Mouse (Mus musculus) thymus, adult 2 months (tissue): ENCODE data around the gene Cd19. TPM values are rescaled to one million over a fixed set of nuclear protein-coding genes. Genes with fewer than 3 reads are reported as not detected.

Source experiments
- DNase-seq: peaks from one replicate; pipeline ENCODE4 v3.0.0; 2021
- H3K27ac ChIP-seq: fragments of 200-500 bp; 2 replicates; pipeline ENCODE4 v1.5.1; 2012; ENCODE audit warnings: low read length, control low read depth; ENCODE audit not compliant: control insufficient read depth, insufficient read depth
- H3K27me3 ChIP-seq: fragments of 200-500 bp; 2 replicates; pipeline ENCODE4 v1.6.1; 2012; ENCODE audit warnings: mild to moderate bottlenecking, low read length, moderate library complexity, mixed read lengths; ENCODE audit not compliant: control insufficient read depth, insufficient read depth
- H3K36me3 ChIP-seq: fragments of 200-500 bp; 2 replicates; pipeline ENCODE4 v1.6.1; 2012; ENCODE audit warnings: mild to moderate bottlenecking, low read length, moderate library complexity; ENCODE audit not compliant: control insufficient read depth, insufficient read depth
- H3K4me1 ChIP-seq: fragments of 200-500 bp; replicated peaks from 2 replicates; pipeline ENCODE4 v1.6.1; 2012; ENCODE audit warnings: low read length; ENCODE audit not compliant: control insufficient read depth, insufficient read depth
- H3K4me3 ChIP-seq: fragments of 200-500 bp; 2 replicates; pipeline ENCODE4 v1.5.1; 2012; ENCODE audit warnings: mild to moderate bottlenecking, low read length, control low read depth, moderate library complexity; ENCODE audit not compliant: control insufficient read depth, insufficient read depth
- CTCF ChIP-seq: fragments of 200-500 bp; IDR thresholded peaks from 2 replicates; pipeline ENCODE4 v1.5.1; 2012; ENCODE audit warnings: mild to moderate bottlenecking, control low read depth, low read length, moderate library complexity, borderline replicate concordance; ENCODE audit not compliant: control insufficient read depth, poor library complexity, insufficient read depth; ENCODE audit errors: extremely low read depth
- POLR2A ChIP-seq: fragments of 200-500 bp; IDR thresholded peaks from 2 replicates; pipeline ENCODE4 v1.6.1; 2012; ENCODE audit warnings: mild to moderate bottlenecking, low read length, control low read depth, moderate library complexity; ENCODE audit not compliant: control insufficient read depth, poor library complexity, insufficient read depth; ENCODE audit errors: extremely low read depth
- WGBS: fragments of 180-500 bp; shearing (Covaris S2); methylation state at CpG from one replicate; pipeline ENCODE4 v1.1.7; 2018; 5-methylcytosine and 5-hydroxymethylcytosine counted together
- polyA plus RNA-seq: library from polyadenylated mRNA; depleted of rRNA; stranded (reverse); fragments of >200 nt; gene quantifications from 2 replicates; pipeline ENCODE4 v1.2.3, GENCODE M21; 2012

Cd19 gene
- polyA plus RNA-seq, 1 experiment = 11.6 TPM

DNA sequence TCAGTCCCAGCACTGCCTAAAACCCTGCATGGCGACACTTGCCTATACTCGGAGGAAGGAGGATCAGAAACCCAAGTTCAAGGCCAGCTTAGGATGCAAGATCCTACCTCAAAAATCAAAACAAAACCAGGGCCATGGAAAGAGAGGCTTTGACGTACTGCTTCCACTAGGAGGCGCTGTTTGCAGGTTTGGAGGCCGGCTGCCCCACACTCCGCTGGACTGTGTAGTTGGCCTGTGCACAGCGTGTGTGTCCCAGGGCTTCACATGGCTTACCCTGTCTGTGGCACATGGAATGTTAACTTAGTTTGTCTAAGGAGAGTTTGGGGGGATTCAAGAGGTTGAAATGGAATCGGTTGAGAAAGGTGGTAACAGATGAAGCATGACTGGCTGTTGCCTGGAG lies 22.2 kb upstream of the Cd19 start:
- no peaks in the 10 kb centered on the region for H3K27me3 ChIP-seq
- H3K4me3 ChIP-seq = no peak overlapping the region
- TF ChIP-seq CTCF (peak; percentile 91), POLR2A (no peak)
- no peaks in the 10 kb centered on the region for H3K4me1 ChIP-seq
- 28% methylated on average over 8 of the region's 8 CpGs for WGBS
- no peaks in the 10 kb centered on the region for H3K36me3 ChIP-seq
- no peak overlapping the region for H3K27ac ChIP-seq
- peak; percentile 61 for DNase-seq

GRCm38 (mm10) chr7:126435801-126436200 lies 21.1 kb upstream of the Cd19 start:
- Histone ChIP-seq H3K27me3 (no peaks in the 10 kb centered on the region), H3K36me3 (no peaks in the 10 kb centered on the region), H3K4me3 (no peak overlapping the region), H3K27ac (no peak overlapping the region), H3K4me1 (no peaks in the 10 kb centered on the region)
- TF ChIP-seq CTCF = no peak
- no peak for TF ChIP-seq POLR2A
- 98% methylated on average over 3 of the region's 3 CpGs for WGBS
- no peak for DNase-seq

- Histone ChIP-seq H3K36me3 (no peaks in the 10 kb centered on the region), H3K4me3 (no peak overlapping the region), H3K4me1 (peaks cover under 1% of the 10 kb centered on the region), H3K27me3 (no peaks in the 10 kb centered on the region), H3K27ac (no peak overlapping the region)
- TF ChIP-seq CTCF (no peak), POLR2A (no peak)
- no peak for DNase-seq
- 94% methylated on average over 7 of the region's 7 CpGs for WGBS
These were observed 20.0 kb upstream of the Cd19 start for GRCm38 (mm10) chr7:126434726-126435125.

DNA sequence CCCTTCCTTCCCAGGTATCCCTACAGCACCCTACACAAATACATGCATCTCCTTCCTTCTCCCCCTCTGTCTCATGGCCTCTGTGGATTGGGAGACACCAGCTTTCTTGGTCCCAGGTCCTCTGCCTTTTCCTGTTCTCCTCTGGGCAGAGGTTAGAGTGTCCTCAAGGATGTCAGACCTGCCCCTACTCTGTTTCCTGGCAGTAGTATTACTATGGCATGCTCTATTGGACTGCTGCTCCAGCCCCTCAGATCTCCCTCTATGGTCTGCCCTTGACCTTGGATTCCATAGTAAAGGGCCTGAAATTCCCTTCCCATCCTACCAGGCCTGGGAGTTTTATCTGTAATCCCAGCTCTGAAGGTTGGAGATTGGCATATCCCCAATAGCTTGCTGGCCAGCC lies 15.5 kb upstream of the Cd19 start:
- no peaks in the 10 kb centered on the region for H3K27me3 ChIP-seq
- TF ChIP-seq POLR2A = no peak
- TF ChIP-seq CTCF = no peak
- no peak for DNase-seq
- no peak overlapping the region for H3K4me3 ChIP-seq
- no peak overlapping the region for H3K27ac ChIP-seq
- H3K4me1 ChIP-seq = peaks cover 8% of the 10 kb centered on the region
- no peaks in the 10 kb centered on the region for H3K36me3 ChIP-seq

- no peaks in the 10 kb centered on the region for H3K27me3 ChIP-seq
- H3K4me1 ChIP-seq = peaks cover 8% of the 10 kb centered on the region
- 44% methylated on average over 15 of the region's 15 CpGs for WGBS
- no peaks in the 10 kb centered on the region for H3K36me3 ChIP-seq
- H3K4me3 ChIP-seq = peak overlapping the region; percentile 58
- DNase-seq = no peak
- TF ChIP-seq POLR2A (no peak), CTCF (no peak)
- H3K27ac ChIP-seq = no peak overlapping the region
These were observed 14.8 kb upstream of the Cd19 start for GRCm38 (mm10) chr7:126429503-126429898.

GRCm38 (mm10) chr7:126428631-126429502 lies 14.2 kb upstream of the Cd19 start, which contains the start of gene Rabep2:
Gene Rabep2 (plus strand): TSS chr7:126428759.
- peak; percentile 69; the same call in 1 of the 2 replicates for TF ChIP-seq POLR2A
- no peak for TF ChIP-seq CTCF

More at GRCm38 (mm10) chr7:126428631-126429502, 14.2 kb upstream of the Cd19 start, which contains the start of gene Rabep2:
- Histone ChIP-seq H3K4me3 (peak within 1 kb of the TSS; percentile 58), H3K27me3 (no peaks in the 10 kb centered on the region), H3K27ac (no peak within 1 kb of the TSS), H3K4me1 (peaks cover 8% of the 10 kb centered on the region), H3K36me3 (no peaks in the 10 kb centered on the region)
- WGBS = under 1% methylated on average over 81 of the region's 82 CpGs
- DNase-seq = peak; percentile 95
